Mouse (Mus musculus): ENCODE data around the gene Cd79b.
A peak's percentile ranks its signal among the peaks of the same experiment; 100 is the strongest.

The Cd79b gene

DNA sequence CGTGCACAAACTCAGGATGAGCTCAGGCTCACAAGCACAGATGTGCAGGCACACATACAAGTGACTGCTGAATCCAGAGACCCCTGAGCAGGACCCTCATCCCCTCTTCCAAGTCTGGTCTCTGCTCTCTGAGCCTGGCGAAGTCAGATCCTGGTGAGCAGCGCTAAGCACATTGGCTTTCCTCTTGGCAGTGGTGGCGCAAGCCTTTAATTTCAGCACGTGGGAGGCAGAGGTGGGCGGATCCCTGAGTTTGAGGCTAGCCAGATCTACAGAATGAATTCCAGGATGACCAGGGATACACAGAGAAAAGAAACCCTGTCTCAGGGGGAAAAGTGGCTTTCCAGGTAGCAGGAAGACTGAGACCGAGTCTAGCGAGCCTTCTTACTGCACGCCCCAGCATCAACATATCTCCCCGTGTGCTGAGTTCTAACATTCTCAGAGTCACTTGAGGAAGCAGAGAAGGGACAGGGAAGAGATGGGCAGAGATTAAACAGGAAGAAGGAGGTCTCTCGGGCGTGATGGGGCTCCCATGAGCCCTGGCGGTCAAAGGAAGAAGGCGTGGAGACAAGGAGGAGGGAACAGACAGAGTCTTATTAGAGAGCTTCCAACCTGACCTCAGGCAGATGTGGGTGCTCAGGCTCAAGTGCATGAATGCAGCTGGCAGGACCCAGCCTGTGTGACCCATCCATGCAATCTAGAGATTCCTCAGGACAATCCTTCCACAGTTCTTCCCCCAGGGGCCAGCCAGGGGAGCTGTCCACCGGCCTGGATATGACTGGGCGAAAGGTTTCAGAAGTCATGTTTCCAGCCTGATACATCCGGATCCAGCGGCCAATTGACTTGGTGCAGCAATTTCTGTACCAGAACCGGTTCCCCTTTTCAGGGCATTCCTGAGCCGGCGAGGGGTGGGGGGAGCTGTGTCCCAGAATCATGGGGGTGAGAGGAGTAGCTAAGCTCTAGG is 4.1 kb upstream of the Cd79b start:
- DNase-seq (ENCODE audit: low spot score) = no peak

DNA sequence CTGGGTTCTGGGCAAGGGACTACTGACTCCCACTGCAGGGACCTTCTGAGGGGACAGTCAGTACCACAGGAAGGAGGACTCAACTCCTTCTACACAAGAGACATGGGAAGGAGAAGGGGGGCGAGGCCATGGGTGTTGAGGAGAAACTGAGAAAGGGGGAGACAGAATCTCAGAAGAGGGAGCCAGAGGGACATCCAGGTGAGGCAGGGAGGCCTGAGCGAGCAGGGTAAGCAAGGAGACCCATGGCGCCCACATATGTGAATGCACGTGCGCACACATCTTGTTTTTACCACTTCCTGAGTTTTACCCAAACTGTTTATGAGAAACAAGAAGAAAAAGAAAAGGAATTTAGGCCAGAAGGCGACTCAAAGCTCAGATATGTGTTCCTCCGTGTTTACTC is 3.2 kb upstream of the Cd79b start:
- peak; percentile 58 for DNase-seq (ENCODE audit: low spot score)

DNA sequence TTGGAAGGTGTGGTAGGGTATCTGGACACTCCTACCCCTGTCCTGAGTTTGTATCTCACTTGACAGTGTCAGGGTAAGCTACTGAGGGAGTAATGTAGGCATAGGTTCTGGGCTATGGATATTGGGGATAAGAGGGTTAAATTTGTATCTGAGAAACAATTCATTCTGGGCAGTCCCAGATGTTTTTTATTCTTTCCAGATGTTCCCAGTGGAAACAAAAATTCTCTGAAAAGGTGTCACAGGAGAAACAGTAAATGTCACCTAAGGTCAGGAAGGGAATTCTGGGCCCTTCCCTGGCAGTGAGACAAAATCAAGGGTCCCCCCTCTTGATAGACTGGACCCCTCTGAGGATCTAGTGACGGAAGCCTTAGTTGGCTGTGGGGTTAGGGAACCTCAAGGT is 1.9 kb upstream of the Cd79b start:
- no peak for DNase-seq (ENCODE audit: low spot score)

DNA sequence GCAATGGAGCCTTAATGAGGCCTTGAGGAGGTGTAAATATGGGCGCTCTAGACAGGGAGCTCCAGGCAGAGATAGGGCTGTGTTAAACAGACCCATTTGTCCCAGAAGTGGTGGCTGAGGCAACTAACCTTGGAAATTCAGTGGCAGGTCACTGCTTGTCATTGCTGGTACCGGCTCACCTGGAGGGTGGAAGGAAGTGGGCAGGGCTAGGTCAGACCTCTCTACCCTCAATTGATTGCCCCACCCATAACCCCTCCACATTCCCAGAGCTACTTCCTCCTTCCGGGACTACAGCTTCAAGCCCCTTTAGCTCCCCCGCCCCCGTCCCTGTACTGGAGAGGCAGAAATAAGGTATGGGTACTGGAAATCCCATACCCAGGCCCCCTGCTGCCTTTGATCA is 1.0 kb downstream of the Cd79b start:
- DNase-seq (ENCODE audit: low spot score) = no peak

DNA sequence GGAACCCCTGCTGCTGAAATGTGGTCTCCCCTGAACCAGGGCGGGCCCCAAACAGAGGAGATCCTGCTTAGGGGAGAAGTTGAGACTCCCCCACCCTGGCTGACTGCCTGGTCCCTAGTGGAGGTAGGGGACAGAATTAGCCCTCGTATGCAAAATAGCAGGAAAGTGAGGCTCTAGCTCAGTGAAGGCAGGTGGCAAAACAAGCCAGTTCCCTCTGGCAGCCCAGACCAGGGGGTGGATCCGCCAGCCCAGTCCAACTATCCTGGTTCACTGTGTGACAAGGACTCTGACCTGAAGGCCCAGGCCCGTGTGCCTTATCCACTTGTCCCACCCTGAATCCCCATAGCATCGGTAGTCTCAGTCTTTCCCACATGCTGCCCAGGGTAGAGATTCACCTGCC is 4.4 kb downstream of the Cd79b start:
- no peak for DNase-seq (ENCODE audit: low spot score)

DNA sequence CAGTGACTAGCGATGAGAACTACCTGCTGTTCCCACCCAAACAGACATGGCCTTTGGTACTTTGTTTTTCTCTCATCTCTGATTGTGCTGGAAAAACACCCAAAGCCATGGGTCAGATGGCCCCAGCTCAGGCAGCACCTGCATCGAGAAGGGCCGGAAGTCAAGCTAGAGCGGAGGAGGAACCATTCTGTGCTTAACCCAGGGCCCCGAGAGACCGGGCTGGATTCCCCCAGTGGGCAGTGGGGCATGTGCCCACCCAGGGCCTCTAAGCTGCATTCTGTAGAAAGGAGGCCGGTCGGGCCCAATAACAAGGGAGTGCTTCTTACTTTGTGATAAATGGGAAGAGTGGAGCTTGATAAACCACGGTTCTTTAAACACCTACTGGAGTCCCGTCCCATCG is 6.4 kb downstream of the Cd79b start:
- peak; percentile 14 for DNase-seq (ENCODE audit: low spot score)

DNA sequence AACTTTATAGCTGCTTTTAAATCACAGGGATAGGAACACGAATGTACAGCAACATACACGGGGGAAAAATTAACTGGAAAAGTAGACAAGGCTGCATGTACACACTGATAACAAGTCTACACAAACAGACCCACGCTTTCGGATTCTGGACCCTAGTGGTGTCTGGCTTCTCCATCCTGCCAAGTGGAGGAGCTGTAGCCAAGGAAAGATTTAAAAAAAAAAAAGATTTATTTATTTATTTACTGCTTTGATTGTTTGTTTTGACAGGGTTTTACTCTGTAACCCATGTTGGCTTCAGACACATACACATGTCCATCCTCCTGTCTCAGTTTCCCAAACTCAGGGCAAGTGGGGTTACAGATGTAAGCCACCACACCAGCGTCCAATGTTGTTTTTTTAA is 7.1 kb downstream of the Cd79b start:
- no peak for DNase-seq (ENCODE audit: low spot score)

DNA sequence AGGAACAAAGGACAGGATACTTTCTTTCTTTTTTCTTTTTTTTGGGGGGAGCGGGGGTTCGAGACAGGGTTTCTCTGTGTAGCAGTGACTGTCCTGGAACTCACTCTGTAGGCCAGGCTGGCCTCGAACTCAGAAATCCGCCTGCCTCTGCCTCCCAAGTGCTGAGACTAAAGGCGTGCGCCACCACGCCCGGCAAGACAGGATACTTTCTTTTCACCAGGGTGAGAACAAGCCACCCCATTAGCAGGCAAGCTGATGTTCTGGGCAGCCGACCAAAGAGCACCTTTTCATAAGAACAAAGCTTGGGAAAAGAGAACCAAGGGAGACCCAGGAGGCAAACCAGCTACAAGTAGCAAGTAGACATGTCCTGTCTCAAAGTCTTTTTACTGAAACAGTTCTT is 7.8 kb downstream of the Cd79b start:
- DNase-seq (ENCODE audit: low spot score) = no peak

DNA sequence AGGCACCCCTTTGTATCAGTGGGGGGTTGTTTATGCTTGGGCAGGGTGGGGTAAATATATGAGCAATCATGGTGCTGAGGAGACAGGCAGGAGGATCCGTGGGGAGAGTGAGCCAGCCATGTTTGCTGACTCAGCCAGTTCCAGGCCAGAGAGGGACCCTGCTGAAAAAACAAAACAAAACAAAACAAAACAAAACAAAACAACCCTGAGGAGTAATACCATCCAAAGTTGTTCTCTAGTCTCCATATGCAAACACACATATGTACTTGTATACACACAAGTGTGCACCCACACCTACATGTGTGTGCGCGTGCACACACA is 8.5 kb downstream of the Cd79b start:
- no peak for DNase-seq (ENCODE audit: low spot score)

DNA sequence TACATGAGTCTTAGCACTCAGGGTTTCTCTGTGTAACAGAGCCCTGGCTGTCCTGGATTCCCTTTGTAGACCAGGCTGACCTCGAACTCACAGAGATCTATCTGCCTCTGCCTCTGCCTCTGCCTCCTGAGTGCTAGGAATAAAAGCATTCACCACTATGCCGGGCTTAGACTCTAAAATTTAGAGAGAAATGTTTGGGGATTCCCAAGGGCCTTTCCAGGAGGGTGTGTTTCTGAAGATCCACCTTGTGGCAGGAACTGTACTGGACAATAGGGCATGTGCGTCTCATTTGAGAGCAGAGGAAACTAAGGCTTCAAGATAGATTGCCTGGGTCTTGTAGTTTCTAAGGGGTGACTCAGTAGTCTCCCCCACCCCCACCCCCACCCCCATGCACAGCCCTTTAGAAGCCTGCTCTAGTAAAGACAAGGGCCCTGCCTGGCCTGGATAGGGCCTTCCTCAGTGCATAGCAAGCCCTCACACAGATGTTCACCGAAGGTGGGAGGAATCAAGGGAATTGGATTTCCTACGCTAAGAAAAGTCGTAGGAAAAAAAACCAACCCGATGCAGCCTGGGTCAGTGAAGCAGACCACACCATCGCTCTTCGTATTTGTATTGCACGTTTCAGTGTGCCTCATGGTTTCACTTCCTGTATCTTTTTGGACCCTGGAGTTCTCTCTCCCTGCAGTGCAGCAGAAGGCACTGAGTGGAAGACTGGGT is 9.1 kb downstream of the Cd79b start:
- no peak for DNase-seq (ENCODE audit: low spot score)

DNA sequence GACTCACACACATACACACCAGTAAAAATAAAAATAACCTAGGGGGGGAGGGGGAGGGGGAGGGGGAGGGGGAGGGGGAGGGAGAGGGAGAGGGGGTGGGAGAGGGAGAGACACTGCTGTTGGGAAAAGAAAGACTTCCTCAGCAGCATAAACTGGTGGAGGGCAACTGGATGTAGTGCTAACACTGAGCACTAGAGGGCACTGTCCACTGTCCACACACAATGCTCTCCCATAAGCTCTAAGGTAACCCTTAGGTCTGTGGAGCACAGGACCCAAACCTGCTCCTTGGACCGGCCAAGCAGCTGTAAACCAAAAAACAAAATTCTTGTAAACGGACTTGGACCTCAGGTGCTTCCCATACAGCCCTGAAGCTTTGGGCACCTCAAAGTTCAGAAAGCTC is 11.9 kb downstream of the Cd79b start:
- peak; percentile 49 for DNase-seq (ENCODE audit: low spot score)

DNA sequence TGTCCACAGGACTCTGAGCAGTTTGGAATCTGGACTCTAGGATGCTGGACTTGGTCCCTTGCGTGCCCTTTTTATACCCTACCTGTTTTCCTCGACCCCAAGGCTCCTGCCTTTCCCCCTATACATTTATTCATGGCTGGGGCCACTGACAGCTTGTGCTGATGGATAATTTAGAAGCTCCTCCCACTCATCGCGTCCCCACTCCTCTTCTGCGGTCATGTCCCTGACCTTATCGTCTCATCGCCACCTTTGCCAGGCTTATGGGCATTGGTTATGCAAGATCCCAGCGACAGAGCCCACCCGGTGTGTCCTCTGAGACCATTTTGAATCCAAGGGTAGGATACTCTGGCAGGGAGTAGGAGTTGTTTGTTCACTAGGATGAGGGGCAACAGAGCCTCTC is 12.8 kb downstream of the Cd79b start, which contains the start of gene Gh:
Gh (minus strand) TSS at position 101 of the 400 bp plus-strand sequence.
- no peak for DNase-seq (ENCODE audit: low spot score)

DNA sequence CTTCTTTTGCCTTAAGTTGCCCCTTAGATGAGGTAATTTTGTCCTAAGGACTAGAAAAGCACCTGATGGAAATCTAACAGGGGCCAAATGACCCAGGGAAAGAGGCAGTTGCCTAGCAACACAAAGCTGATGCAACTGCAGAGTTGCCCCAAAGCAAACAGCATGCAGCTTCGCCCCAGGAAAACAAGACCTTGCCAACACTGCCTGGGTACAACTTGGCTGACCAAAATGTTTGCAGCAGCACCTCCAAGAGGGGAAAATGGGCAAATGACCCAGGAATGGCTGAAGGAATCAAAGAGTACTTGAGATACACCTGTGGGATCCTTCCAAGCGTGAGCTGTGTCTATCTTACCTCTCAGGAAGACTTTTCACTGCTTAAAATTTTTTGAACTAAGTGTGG is 22.7 kb downstream of the Cd79b start:
- no peak for DNase-seq (ENCODE audit: low spot score)

DNA sequence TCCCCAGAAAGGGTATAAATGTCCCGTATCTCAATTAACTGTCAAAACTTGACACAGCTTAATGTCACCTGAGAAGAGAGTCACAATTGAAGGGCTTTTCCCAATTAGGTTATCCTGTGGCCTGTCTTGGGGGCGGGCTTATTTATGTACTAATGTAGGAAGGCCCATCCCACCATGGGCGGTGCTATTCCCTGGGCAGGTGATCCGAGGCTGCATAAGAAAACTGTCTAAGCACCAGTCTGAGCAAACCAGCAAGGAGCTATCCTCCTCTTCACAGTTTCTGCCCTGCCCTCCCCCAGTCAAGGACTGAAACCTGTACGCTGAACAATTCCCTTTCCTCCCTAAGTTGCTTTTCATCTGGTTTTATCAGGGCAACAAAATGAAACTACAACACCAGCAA is 24.2 kb downstream of the Cd79b start:
- no peak for DNase-seq (ENCODE audit: low spot score)

DNA sequence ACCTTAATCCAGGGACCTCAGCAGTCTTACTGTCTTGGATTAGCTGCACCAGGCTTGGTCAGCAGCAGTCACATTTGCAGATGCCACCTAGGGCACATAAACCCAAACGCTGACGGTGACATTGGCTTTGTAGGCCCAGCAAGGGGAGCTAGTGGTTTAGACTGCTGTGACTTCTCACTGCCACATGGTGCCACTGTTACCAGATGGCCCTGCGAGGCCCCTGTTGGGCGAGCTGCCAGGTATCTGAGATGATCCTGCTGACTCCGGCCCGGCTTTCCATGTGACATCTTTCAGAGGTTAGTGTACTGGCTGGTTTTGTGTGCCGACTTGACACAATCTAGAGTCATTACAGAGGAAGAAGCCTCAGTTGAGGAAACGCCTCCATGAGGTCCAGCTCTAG is 25.2 kb downstream of the Cd79b start:
- peak; percentile 13 for DNase-seq (ENCODE audit: low spot score)

DNA sequence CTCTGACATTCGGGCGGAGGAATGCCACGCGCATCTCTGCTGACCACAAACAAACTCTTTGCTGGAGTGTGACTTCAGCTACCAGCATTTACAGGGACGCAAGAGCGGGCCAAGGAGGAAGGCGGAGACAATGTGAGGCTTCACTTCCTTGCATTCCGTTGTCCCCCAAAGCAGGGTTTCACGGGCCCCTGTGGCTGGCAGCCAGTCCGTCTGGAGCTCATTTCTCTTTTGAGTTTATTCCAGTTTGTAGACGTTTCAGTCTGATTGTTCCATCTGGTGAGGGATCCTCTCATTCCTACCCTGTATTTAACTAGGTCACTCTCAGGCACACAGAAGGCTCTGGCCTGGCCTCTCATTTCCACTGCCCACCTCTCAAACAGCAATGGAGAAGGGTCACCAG is 27.6 kb downstream of the Cd79b start:
- DNase-seq (ENCODE audit: low spot score) = no peak

DNA sequence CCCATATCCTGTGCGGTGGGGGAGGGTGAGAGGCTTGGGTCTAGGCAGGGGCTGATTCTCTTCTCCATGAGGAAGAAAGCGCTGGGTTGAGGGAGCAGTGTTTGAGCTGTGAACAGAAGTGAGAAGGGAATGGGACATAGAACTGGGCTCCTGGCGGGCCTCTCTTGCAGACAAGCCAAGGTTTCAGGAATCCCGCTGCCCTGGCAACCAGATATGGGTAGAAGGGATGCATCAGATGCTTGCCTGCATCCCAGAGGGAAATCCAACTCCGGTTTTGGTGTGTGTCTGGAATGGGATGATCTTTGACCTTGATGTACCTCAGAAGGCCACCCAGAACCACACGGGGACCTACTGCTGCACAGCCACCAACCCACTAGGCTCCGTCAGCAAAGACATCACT is 28.4 kb downstream of the Cd79b start:
- DNase-seq (ENCODE audit: low spot score) = no peak

DNA sequence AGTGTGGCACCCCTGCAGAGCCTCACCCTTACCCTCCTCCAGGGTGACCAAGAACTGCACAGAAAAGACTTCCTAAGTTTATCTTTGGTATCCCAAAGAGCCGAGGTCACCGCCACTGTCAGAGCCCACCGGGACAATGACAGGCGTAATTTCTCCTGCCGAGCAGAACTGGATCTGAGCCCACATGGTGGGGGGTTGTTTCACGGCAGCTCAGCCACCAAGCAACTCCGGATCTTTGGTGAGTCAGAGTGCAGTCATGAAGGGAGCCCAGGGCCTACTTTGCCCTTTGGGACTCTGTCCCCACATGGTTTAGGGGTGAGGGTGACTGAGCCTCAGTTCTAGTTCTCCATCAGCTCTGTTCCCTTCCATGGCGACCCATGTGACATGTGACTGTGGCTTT is 30.4 kb downstream of the Cd79b start:
- DNase-seq (ENCODE audit: low spot score) = no peak

DNA sequence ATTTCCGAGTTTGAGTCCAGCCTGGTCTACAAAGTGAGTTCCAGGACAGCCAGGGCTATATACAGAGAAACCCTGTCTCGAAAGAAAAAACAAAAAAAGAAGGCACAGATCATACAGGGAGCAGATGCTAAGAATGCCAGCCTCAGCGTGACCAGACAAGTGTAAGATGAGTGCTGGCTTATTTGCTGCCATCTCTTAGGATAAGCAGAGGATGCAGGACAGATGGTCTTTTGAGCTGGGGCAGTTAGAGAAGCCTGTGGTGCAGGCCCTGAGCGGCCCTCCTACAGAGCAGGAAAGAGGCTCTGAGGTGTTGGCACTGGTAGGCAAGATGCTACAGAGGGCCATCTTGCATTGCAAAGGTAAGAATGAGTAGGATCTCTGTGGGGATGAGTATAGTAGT is 31.2 kb downstream of the Cd79b start:
- no peak for DNase-seq (ENCODE audit: low spot score)

DNA sequence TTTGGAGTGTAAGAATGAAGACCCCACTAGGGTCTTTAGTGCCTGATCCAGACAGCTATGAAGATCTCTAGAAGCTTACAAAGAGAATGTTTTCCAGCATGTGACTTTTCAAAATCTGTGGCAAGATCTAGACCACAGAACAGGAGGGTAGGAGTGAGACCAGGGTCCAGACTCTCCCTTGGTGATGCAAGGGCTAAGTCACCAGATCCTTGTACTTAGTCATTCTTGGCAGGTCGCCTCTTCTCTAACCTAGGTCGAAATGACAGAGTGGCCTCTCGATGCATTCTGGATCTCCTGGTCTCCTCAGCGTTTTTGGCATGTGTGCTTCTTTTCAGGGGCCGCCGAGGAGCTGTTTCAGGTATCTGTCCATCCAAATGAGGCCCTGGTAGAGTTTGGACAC is 32.1 kb downstream of the Cd79b start:
- DNase-seq (ENCODE audit: low spot score) = no peak

DNA sequence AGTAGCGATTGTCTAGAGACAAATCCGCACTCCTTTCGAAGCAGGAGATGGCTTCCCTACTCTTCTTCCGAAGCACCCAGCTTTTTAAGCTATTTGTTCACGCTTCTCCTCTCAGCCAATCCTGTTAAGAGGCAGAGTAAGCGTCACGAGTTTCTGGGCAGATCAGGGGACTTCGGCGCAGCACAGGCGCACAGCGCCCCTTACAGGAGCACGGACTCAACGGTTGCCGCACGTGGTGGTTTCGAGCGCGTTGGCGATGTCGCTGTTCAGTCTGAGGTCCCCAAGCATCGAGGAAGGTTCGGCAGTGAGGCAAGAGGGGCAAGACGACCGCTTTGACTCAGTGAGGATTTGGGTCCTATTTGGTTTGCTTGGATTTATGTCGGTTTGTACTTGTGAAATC is 38.1 kb downstream of the Cd79b start, which contains the start of gene Tcam1:
Tcam1 (plus strand) TSS at position 219 of the 400 bp plus-strand sequence.
- peak; percentile 95 for DNase-seq (ENCODE audit: low spot score)

DNA sequence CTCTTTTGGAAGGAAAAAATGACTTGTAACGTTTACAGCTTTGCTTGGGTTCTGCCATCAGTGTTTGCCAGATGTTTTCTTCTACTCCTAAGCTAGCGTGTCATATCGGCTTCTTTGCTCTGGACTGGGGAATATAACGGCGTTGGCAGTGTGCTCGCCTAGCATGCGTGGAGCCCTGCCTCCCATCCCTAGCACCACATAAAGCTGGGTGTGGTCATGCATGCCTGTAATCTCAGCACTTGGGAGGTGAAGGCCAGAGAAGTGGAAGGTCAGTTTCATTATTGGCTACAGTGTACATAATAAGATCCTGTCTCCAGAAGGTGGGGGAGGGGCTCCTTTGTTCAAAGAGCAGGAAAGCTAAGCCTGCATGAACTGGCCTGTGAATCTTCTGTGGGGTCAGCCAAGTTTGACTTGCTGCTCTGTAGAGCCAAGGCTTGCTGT is 39.6 kb downstream of the Cd79b start:
- no peak for DNase-seq (ENCODE audit: low spot score)

DNA sequence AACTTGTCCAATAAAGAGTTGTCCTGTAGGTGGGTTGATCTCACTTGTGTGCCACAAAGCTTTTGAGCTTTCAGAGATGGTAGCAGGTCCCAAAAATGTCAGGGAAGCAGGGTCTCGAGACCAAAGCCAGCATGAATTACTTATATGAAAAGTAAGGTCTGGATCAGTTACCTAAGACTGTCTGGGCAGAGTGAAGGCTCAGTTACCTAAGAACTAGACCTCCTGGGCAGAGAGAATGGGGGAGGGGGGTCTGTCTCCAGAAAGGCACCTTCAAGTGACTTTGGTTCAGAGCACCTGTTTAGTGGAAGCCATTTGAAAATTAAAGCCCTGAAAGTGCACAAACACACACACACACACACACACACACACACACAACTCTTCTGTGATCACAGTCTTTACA is 40.2 kb downstream of the Cd79b start:
- no peak for DNase-seq (ENCODE audit: low spot score)

Measured in T-cell, adult 2 months (primary cell).